Mouse (Mus musculus) heart, postnatal 14 days (tissue): ENCODE measurements at regions not wholly inside any gene's neighbourhood (a gene's known extent, or its start where the extent isn't known, plus 50 kb on each side); places are given as distances from the start of the nearest gene placed in this dataset.
A peak's percentile ranks its signal among the peaks of the same experiment; 100 is the strongest.
"Not testable (repeated sequence)": the region's sequence is repeated elsewhere in the genome, so short reads cannot be mapped to it uniquely, and the experiment has no call there.

Experiments used
- DNase-seq, 2 experiments: peaks; one replicate each; pipeline ENCODE4 v3.0.0; 2021 to 2022
- intact Hi-C: fragments of 180-260 bp; cut with DNase I; formaldehyde crosslinking; loops from one replicate; pipeline ENCODE4 v1.15.1; 2025

- intact Hi-C loops, result no loop called here
- DNase-seq, result no peak
These were observed 853.1 kb upstream of the Pou3f2 start for GRCm38 (mm10) chr4:23341240-23341639.

DNA sequence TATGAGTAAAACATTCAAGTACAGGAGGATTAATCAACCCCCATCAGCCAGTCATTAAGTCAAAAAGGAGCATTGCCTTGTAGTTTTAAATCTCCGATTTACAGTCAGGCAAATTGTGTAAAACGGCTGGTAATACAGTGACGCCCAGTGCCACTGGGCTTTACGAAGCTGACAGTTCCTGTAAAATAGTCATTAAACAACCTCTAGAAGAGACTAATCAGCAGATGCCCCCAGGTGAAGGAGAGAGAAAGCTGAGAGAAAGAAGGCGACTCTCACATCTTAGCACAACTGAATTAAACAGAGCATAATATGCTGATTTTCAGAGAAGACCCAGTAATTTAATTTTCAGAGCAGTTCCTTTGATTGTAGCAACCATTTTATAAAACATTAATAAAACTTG, 850.3 kb upstream of the Pou3f2 start:
- no peak for DNase-seq
- intact Hi-C loops, result no loop called here

DNA sequence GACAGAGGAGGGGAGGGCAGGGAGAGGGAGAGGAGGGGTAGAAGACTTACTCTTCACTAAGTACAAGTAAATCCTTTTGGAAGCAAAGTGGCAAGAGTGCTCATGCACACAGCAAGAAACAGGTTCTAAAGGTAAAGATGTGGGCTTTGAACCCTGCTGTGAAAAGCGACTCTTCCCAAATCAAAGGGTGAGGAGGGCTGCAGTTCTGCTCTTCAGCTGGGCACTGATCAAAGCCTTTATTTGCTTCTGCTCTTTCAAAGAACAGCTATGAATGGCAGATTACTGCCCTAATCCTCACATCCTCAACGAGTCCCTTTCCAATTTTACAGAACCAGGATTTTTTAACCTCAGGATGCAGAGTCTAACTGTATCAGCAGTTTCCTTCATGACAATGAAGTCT, 812.5 kb upstream of the Pou3f2 start:
- DNase-seq, result no peak
- intact Hi-C loops, result no loop called here

DNA sequence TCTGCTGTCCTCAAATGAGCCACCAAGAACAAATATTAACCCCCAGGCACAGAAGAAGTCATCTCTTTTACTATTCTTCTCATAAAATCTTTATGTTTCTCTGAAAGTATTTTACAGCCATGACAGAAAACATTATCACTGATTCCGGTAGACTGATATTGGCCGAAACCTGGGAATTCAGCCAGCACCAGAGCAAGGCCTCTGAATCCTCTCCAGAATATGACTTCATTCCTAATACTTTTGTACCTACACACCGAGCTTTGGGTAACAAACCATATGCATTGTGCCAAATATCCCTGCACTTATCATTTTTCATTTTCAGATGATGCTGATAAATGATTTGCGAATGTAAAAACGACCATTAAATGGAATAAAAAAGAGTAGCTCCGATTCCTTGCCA, 791.9 kb upstream of the Pou3f2 start:
- no peak for DNase-seq
- intact Hi-C loops, result no loop called here

- intact Hi-C loops, result no loop called here
- DNase-seq, result peak in 1 of 2 experiments; percentile 14
These were observed 787.0 kb upstream of the Pou3f2 start for GRCm38 (mm10) chr4:23275203-23275602.

DNA sequence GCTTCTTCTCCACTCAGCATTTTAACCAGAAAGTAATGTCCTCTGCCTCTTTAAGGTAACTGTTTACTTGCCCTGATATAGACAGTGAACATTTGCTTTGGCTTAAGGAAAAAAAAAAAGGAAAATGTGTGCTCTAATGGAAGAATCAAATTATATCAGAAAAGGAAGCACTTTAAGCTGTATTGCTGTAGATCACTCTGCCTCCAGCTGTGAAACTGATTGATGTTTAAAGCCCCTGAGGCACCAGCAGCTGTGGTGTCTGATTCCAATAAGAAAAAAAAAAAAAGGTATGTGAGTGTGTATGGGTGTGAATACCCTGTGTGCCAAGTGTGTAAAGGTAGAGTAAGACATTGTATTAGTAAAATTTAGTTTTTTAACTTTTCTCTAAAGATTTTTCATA, 783.8 kb upstream of the Pou3f2 start:
- DNase-seq, result no peak
- intact Hi-C loops, result no loop called here

GRCm38 (mm10) chr4:23260371-23260770, 772.2 kb upstream of the Pou3f2 start:
- no peak for DNase-seq
- intact Hi-C loops, result no loop called here

GRCm38 (mm10) chr4:23234960-23235359, 746.8 kb upstream of the Pou3f2 start:
- intact Hi-C loops, result no loop called here
- DNase-seq, result no peak

DNA sequence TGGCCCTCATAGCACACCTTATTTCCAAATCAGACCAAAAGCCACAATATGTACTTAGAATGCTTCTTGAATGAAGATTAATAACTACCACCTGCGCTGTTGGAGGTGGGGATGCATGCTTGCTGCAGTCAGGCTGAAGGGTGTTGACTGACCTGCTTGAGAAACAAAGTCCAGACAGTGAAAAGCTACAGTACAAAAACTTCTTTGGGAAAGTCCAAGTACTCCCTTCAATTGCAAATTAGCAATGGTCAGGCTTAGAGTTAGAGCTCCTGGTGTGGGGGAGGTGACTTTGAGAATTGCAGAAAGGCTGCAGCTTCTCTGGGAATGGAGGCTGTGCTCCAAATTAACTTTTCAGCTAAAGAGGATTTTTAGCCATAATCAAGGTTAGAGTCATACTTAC, 706.6 kb upstream of the Pou3f2 start:
- intact Hi-C loops, DNase-seq: not testable (repeated sequence)

GRCm38 (mm10) chr4:23193384-23194135, 705.4 kb upstream of the Pou3f2 start:
- intact Hi-C loops, result no loop called here
- DNase-seq, result no peak

DNA sequence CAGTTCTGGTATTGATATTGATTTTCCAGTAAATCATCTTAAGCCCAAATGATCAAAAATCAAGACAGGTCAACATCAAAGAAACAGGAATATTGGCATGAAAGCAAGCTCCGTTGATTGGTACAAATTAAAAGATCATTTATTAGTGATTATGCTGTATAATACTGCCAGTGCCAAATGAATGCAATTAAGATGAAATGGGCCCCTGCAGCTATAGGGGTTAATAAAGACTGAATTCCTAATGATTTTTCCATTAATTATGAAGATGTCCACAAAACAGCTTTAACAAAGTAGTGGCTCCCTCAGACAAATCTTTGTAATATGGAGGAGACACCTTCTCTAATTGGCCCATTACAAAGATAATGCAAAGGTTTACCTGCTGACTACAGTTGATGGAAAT, 685.6 kb upstream of the Pou3f2 start:
- DNase-seq, result no peak
- intact Hi-C loops, result no loop called here

DNA sequence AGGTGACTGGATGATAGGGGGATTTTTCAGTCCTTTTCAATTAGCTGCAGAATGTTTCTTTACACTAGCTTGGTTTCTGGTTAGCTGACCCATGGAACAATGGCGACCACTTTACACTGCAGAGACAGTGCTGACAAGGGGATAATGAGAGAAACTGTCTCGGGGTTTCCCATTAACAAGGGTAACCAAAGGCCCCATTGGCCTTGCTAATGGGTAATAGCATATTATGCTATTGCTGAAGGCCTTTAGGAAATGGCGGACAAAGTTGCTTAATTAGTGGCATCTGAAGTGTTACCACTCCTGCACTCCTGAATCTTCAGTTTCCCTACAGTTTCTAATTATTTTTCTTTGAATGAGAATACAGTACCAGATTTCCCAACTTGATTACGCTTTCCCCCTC, 685.2 kb upstream of the Pou3f2 start:
- intact Hi-C loops, result no loop called here
- DNase-seq, result no peak

DNA sequence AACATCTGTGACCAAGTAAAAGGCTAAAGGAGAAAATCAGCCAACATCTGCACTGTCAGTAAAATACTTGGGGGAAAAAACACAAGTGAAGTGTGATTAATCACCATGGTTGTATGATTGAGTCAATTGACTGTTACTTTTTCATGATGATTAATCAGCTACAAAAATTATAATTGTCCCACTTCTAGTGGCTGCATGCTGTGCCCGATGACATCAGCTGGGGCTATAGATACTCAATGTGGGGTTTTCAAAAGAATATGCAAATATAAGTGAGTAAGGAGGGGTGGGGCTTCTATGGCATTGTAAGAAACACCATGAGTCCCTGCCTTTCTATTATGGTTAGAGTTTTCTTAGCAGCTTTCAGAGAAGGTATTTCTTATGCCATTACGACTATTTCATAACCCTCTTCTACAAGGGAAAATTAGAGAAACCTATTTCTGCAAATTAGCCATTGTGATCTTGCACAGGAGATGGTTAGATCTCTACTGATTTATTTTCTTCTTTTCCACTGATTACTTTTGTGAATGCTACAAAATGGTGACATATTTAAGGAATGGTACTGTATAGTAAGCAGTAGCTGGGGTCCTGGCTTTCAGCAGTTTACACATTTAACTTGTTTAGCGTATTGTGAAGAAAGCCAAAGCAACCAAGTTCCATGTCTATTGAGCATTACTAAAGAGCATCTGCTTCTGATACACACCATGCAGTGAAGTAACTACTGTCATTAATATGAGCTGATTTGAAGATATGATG, 660.1 kb upstream of the Pou3f2 start:
- intact Hi-C loops, result no loop called here

GRCm38 (mm10) chr4:23133386-23133785, 645.2 kb upstream of the Pou3f2 start:
- intact Hi-C loops, result no loop called here
- no peak for DNase-seq

More for the DNA sequence above, 660.1 kb upstream of the Pou3f2 start:
- no peak for DNase-seq

DNA sequence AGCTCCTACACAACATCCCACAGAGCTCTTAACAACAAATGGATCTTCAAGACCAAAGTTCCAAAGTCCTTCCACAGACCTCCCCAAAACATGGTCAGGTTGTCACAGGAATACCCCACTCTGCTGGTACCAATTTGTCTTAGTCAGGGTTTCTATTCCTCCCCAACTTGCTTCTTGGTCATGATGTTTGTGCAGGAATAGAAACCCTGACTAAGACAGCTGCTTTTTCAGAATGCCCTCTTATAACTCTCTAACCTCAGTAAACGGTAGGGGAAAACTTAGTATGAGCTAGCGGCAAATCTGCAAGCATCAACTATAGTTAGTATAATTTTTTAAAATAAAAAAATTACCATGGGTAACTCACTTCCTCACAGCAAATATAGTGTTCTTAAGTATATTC, 613.3 kb upstream of the Pou3f2 start:
- DNase-seq, intact Hi-C loops: not testable (repeated sequence)

DNA sequence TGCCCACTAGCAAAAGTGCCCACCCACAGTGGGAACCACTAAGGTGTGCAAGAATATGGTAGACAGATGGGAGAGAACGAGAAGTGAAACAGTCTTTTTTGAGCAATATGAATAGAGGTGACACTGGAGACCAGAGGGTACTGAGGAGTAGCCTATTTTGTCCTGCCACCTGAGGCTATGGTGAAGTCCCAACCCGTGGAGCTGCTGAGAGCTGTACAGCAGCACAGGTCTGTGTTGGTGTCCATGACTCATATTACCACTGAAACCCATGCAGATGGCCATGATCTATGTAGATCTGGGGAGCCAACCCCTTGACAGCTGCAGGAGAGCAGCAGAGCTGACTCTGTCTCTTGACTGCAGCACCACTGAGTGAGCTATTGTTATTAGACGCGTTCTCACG, 591.4 kb upstream of the Pou3f2 start:
- DNase-seq, result no peak

GRCm38 (mm10) chr4:23077603-23078002, 589.4 kb upstream of the Pou3f2 start:
- intact Hi-C loops, result no loop called here
- no peak for DNase-seq

More for the DNA sequence above, 591.4 kb upstream of the Pou3f2 start:
- intact Hi-C loops, result no loop called here

DNA sequence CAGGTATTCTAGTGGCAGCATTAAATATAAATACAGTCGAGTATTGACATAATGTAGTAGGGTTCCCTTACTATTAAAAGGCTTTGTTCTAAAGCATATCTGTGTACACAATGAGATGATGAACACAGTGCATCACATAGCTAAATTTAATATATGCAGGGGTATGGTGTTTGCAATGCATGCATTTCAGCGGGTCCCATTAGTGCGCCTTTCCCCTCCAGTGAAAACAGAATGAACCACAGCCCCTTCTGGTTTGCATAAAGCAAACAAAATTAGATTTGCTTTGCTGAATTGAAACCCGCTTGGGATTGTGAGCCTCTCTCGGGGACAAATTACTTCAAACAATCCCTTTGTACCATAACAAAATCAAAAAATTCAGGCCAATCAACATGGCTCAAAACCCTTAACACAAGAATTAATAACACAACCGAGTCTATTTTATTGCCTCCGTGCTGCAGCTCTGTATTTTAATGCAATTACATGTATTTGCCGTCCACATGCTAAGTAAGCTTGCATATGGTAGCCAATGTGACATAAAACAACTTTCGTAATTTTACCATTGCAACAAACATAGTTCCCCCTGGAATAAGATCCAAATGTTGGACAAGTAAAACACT, 562.6 kb upstream of the Pou3f2 start:
- intact Hi-C loops, result no loop called here
- no peak for DNase-seq

- intact Hi-C loops, result no loop called here
- DNase-seq, result no peak
These were observed 549.6 kb upstream of the Pou3f2 start for GRCm38 (mm10) chr4:23037784-23038183.

DNA sequence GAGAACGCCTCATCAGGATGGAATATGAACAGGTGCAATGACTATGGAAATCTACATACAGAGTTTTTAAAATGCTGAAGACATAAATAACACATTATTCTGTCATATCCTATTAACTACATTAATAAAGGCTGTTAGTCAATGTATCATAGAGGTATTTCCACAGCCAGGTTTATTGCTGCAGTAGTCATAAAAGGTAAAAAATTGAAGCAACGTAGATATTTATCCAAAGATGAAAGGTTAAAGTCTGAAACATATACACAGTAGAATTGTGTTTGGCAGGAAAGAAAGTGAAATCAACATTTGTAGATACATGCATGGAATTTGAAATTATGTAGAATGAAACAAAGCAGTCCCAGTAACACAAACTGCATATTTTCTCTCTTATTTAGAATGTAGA, 543.1 kb upstream of the Pou3f2 start:
- intact Hi-C loops, result no loop called here
- no peak for DNase-seq

DNA sequence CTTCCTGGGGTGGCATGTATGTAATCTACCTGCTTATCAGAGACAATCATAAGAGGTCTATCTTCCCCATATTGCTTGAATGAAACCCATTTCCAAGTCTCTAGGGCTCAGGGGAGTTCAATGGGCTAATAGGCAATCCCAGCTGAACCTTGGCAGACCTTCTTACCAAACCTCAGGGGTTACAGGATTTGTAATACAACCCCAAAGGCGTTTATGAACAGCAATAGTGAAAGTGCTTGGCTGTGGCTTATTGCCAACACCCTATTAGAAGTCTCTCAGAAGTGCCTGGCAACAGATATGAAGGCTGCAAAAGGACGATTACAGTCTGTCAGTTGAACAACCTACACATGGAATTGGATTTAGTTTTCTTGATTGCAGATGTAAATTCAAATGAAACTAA, 534.0 kb upstream of the Pou3f2 start:
- intact Hi-C loops, result no loop called here
- DNase-seq, result no peak

DNA sequence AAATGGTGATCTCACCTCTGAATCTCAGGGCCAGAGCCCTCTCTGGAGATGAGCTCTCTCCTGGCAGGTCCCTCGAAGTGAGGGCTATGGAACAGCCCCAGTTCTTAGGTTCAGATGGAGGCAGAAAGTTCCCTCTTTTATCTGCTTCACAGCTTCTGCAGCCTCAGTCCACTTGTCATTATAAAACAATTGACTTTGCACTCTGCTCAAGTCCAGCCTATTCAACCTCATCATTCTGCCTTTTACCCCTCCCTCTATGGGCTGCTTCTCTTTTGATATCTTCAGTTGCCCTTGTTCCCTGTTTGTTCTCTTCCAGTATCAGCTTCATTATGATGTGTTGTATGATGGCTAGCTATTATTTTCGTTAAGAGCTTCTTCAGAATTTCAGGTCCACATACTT, 522.2 kb upstream of the Pou3f2 start:
- intact Hi-C loops, result no loop called here
- DNase-seq, result no peak
